Mouse (Mus musculus): ENCODE data around the gene Pir.

Gene Pir

GRCm38 (mm10) chrX:164338591-164338990 is 69.4 kb downstream of the Pir start:
- DNase-seq (ENCODE audit: low spot score) = no peak

- DNase-seq (ENCODE audit: low spot score) = no peak
These were observed 76.3 kb downstream of the Pir start for GRCm38 (mm10) chrX:164345359-164345938.

- no peak for DNase-seq (ENCODE audit: low spot score)
These were observed 79.8 kb downstream of the Pir start for GRCm38 (mm10) chrX:164348937-164349336.

GRCm38 (mm10) chrX:164365153-164365865 is 96.1 kb downstream of the Pir start:
- DNase-seq (ENCODE audit: low spot score) = no peak

GRCm38 (mm10) chrX:164370576-164370975 is 101.4 kb downstream of the Pir start:
- DNase-seq (ENCODE audit: low spot score) = peak; percentile 10

GRCm38 (mm10) chrX:164373081-164373480 is 103.9 kb downstream of the Pir start, which contains the start of gene Vegfd:
Gene Vegfd, plus strand, starts transcription at chrX:164373378.
- no peak for DNase-seq (ENCODE audit: low spot score)

- no peak for DNase-seq (ENCODE audit: low spot score)
These were observed 105.4 kb downstream of the Pir start for GRCm38 (mm10) chrX:164374586-164374985.

- DNase-seq (ENCODE audit: low spot score) = no peak
These were observed 110.5 kb downstream of the Pir start for GRCm38 (mm10) chrX:164379721-164380120.

- peak; percentile 78 for DNase-seq (ENCODE audit: low spot score)
These were observed 112.6 kb downstream of the Pir start for GRCm38 (mm10) chrX:164381618-164382408.

- DNase-seq (ENCODE audit: low spot score) = no peak
These were observed 124.9 kb downstream of the Pir start for GRCm38 (mm10) chrX:164394091-164394490.

GRCm38 (mm10) chrX:164398456-164398855 is 129.3 kb downstream of the Pir start:
- DNase-seq (ENCODE audit: low spot score) = no peak

- no peak for DNase-seq (ENCODE audit: low spot score)
These were observed 136.0 kb downstream of the Pir start for GRCm38 (mm10) chrX:164405080-164405649.

- DNase-seq (ENCODE audit: low spot score) = no peak
These were observed 137.2 kb downstream of the Pir start for GRCm38 (mm10) chrX:164406133-164407022.

- DNase-seq (ENCODE audit: low spot score) = no peak
These were observed 139.2 kb downstream of the Pir start for GRCm38 (mm10) chrX:164408301-164408927.

- no peak for DNase-seq (ENCODE audit: low spot score)
These were observed 141.4 kb downstream of the Pir start for GRCm38 (mm10) chrX:164410562-164410961.

- DNase-seq (ENCODE audit: low spot score) = no peak
These were observed 147.6 kb downstream of the Pir start for GRCm38 (mm10) chrX:164416803-164417202.

GRCm38 (mm10) chrX:164418008-164418407 is 148.8 kb downstream of the Pir start:
- DNase-seq (ENCODE audit: low spot score) = no peak

- peak; percentile 92 for DNase-seq (ENCODE audit: low spot score)
These were observed 150.3 kb downstream of the Pir start, which contains the start of gene Piga for GRCm38 (mm10) chrX:164419471-164419939. Gene Piga, plus strand, starts transcription at chrX:164419787.

- no peak for DNase-seq (ENCODE audit: low spot score)
These were observed 150.8 kb downstream of the Pir start for GRCm38 (mm10) chrX:164419955-164420354.

- no peak for DNase-seq (ENCODE audit: low spot score)
These were observed 151.3 kb downstream of the Pir start for GRCm38 (mm10) chrX:164420518-164420917.
